Mouse (Mus musculus) gastrocnemius, postnatal 25 days (tissue): ENCODE results near the gene Mst1. TPM values are rescaled to one million over a fixed set of nuclear protein-coding genes. Genes with fewer than 3 reads are reported as not detected.

Source experiments
- DNase-seq: peaks from one replicate; pipeline ENCODE4 v3.0.0; 2022
- long read RNA-seq, 2 experiments: library from polyadenylated mRNA; stranded (forward); transcript quantifications; one replicate each; pipeline ENCODE4 v2.0.0; 2021
- total RNA-seq, 2 experiments: library from RNA; stranded (reverse); gene quantifications; 1 replicate in 1 of 2; 2 replicates in 1 of 2; pipeline ENCODE4 v1.2.3; 2021

Mst1 gene
- total RNA-seq = not detected
- long read RNA-seq, experiment 1 = 0 reads
- long read RNA-seq, experiment 2 = 0 reads

DNA sequence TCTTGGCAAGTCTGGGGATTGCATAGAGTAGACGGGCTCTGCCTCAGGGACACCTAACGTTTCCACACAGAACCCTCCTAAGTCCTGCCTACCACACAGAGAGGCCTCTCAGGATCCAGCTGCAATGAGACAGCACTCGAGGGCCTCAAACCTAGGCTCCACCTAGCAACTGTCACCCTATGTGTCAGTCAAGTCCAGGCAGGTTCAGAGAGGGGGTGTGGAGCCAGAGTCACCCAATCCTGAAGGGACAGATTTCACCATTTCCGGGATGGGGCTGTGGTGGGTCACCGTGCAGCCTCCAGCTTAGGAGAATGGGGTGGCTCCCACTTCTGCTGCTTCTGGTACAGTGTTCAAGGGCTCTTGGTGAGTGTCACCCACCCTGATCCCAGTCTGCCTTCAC, at the start of gene Mst1:
TSS of gene Mst1 (plus strand) at position 269 of the 400 bp plus-strand sequence.
- DNase-seq = no peak

DNA sequence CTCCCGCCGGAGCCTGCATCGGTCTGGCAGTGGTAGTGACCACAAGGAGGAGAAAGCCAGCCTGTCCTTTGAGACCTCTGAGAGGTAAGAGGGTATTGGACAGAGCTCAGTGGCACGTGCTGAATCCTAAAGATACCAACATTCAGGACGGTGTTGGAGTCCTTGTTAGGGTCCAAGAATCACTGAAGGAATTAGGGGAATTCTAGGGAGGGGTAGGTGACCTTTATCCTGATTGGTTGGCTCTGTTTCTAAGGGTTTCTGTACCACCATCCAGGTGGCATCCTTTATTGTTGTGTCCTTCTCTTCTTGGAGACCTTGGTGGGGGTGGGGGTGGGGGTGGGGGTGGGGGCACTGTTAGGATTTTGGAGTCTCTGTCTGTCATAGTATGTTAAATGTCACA, 48.1 kb upstream of the Mst1 start:
- DNase-seq = no peak

DNA sequence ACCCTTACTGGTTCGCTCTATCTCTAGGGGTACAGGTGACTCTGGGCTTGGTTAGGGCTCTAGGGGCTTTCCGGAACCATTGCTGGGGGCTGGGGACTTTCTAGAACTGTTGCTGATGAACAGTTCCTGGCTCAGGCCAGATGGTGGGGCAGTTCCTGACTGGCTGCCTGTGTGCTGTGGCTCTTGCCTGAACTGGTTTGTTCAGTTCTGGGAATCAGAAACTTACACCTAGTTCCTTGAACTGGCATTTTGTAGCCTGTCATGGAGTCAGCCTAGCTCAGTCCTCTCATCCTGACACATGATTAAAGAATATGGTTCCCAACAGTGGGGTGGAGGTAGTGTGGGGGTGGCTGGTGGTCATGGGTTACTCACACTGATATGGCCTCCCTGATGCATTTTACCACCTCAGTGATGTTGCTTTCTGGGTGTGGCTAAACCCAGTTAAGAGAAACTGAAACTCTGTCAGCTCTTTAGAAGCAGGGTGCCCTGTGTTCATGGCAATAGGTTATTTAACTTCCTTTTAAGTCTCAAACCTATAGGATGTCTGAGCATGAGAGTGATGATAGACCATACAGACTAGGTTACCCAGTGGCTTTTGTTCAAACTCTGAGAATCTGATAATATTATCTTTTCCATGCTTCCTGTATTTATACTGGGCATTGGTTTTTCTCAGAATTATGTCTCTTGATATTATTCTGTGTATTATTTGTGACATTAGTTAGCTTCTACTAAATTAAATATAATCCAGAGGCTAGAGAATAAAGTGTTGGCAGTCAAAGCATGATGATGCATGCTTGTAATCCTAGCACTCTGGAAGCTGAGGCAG, 44.7 kb upstream of the Mst1 start:
- no peak for DNase-seq

DNA sequence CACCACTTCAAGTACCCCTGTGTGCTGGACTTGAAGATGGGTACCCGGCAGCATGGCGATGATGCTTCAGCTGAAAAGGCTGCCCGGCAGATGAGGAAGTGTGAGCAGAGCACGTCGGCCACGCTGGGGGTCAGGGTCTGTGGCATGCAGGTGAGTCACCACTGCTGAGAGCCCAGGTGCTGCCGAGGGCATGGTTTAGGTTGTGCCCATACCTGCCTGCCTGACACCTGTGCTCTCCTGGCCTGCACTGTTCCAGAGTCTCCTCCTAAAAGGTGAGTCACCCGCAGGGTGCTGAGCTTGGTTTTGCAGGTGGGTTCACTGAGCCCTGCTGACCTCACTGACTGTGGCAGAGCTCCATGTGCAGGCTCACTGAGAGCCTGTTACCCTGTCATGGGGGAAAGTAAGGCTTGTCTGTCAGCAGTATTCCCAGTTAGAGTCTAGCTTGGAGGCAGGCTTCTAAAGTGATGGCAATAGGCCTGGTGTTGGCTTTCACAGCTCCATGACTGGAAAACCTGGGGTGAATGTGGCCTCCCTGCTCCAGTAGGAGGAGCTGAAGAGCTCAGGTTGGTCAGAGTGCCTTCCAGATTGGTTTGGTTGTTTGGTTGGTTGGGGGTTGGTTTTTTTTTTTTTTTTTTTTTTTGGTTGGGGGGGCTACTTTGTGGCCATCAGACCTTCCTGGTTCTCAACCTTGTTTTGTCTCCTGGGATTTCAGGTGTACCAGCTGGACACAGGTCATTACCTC, 35.3 kb upstream of the Mst1 start:
- DNase-seq = no peak

DNA sequence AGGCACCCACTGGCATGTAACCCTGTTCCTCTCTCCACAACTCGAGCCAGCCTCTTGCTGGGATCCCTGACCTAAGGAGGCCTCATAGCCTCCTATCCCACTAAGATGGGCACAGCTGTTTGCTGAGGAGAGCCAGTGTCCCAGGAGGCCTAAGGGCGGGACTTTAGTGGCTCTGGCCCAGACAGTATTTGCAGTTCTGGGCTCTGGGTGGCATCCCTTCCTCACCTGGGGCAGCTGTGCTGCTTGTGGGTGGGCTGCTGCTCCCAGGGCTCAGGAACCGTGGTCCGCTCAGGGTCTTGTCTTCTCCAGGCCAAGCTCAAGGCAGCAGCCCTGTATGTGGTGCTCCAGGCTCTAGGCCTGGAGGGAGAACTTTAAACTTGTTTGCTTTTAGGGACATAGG, 33.7 kb upstream of the Mst1 start:
- peak; percentile 25 for DNase-seq

DNA sequence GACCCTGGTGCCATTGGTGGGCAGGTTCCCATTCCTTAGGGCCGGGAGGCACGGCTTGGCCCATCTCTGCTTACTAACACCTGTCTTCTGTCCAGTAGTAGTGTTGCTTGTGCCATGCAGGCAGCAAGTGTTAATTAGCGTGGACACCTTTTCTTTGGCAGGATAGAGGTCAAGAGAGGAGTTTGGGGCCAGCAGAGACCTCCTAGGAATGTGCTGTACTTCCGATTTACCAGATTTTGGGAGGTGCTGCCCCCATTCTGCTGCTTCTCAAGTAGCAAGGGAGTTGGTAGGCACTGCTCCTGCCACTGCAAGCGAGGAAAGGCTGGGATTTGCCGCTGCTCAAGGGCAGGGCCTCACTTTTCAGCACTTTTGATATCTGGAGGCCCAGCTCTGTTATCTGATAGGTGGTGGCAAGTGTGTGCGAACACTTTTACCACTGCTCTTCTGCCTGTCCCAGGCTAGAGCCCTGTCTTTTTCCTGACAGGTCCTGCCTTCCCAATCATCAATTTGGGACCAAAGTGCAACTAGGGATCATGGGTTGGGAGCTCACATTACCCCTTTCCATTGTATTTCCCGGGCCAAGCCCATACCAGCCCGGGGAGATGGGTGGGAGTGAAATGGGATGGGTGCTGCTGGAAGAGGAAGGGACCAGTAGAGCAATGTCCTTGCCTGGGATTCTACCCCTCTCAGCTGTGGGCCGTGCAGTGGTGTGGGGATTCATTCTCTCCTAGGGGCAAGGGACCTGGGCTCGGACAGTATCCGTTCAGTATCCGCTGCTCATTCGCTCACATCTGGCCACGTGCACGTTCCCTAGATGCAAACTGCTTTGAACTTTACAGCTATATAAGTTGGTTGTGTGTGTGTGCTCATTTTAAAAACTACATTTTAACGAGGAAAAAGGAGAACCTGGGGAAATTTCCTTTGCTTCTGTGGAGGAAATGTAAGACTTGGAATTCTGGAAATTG, 32.4 kb upstream of the Mst1 start:
- peak; percentile 5 for DNase-seq

DNA sequence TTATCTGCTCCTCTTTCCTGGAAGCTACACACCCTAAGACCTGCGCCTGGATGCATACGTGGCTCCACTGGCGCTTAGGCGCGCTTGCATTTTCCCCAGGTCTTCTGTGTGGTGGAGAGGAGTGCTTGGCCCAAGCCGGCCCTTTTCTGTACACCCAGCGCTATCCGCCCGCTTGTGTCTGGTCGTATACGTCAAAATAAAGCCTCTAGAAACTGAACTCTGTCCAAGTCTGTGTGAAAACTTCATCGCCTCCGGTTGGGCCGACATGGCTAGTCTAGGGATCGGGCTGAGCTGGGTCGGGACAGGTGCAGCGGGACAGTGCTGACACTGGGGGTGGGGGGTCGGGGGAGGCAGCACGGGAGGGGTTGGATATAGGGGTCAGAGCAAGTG, 31.7 kb upstream of the Mst1 start:
- no peak for DNase-seq

DNA sequence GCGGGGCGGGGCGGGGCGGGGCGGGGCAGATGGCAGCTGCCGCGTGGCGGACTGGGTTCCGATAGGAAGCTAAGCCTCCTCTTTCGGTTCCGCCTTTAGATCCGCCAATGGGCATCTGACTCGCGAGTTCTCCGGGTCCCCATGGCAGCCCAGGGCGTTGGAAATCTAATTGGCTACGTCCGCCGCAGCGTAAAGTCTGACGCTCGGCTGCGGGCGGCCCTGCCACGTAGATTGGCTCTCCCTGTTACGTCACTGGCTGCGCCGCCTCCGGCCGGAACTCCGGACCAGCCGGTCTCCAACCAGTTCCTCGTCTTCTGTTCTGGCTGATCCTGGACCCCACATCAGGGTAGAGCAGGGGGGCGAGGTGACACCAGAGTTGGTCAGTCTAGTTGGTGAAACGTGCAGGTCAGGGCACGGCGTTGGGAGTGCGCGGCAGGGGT, 31.2 kb upstream of the Mst1 start, which contains the start of gene Gmppb:
TSS of gene Gmppb (plus strand) at position 227 of the 440 bp plus-strand sequence.
- DNase-seq = peak; percentile 97

DNA sequence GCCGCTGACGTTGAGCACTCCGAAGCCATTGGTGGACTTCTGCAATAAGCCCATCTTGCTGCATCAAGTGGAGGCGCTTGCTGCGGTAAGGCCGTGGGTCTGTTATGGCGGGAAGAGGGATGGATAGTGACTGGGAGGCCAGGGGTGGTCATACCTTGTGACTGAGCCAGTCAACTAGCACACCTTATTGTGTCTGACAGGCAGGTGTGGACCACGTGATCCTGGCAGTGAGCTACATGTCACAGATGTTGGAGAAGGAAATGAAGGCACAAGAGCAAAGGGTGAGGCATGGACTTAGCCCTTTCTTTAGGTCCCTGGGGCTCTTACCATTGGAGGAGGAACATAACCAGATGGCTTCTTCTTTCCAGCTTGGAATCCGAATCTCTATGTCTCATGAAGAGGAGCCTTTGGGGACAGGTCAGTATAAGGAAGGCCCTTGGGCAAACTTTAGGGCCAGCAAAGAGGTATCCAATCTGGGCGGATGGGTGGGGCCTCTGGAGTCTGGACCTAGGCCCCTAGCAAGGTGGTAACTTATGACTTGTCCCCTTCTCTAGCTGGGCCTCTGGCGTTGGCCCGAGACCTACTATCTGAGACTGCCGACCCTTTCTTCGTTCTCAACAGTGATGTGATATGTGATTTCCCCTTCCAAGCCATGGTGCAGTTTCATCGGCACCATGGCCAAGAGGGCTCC, 30.5 kb upstream of the Mst1 start:
- peak; percentile 7 for DNase-seq

DNA sequence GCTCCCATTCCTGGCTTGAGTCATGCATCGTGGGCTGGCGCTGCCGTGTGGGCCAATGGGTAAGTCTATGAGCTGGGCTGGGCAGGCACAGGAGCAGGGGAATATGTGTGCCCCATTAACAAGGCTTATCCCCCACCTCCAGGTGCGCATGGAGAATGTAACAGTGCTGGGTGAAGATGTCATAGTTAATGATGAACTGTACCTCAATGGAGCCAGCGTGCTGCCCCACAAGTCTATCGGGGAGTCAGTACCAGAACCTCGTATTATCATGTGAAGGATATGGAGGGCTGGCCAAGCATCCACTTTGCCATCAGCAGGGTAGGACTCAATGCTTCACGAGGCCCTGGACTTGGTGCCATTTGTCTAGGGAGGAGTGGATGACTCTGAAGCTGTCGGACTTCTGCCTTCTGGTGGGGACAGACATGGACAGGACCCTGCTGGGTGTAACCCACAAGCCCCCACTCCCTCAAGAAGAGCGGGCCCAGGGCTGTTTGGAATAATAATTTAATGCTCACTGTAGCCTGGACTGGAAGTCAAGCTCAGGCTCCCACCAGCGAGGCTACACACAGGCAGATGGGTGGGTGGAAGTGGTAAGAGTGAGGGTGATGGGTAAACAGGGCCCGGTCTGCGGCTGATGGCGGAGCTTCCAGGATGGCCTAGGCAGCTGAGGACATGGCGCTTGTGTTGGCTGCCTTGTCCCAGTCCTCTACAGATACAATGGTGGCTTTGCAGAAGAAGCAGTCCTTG, 28.9 kb upstream of the Mst1 start:
- peak; percentile 10 for DNase-seq

DNA sequence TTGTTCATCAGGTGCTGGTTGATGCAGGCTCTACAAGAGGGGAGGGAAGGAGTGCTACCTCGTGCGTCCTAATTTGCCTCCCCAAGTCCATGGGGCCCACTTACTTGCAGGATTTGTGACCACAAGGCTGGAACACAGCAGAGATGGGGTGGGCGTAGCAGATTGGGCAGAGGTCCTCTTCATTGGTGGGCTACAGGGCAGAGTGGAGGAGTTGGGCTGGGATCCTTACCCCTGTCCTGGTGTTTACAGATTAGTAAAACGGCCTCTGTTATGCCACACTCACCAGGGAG, 28.4 kb upstream of the Mst1 start:
- no peak for DNase-seq

DNA sequence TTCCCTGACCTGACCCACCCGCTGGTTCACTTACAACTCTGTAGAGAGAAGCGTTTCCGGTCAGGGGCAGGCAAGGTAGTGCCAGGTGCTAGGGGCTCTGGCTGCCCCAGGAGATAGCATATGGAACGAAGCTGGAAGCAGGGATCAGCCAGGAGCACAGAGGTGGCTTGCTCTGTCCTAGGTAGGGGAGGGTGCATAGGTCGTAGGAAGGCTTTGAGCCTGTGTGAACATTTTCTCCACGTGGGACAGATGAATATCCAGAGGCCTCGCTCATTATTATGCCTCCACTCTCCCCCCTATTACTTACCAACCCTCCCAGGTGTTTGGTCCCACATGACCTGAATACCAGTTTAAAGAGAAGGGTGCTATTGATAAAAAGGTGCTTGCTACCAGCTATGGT, 27.8 kb upstream of the Mst1 start:
- DNase-seq = no peak

DNA sequence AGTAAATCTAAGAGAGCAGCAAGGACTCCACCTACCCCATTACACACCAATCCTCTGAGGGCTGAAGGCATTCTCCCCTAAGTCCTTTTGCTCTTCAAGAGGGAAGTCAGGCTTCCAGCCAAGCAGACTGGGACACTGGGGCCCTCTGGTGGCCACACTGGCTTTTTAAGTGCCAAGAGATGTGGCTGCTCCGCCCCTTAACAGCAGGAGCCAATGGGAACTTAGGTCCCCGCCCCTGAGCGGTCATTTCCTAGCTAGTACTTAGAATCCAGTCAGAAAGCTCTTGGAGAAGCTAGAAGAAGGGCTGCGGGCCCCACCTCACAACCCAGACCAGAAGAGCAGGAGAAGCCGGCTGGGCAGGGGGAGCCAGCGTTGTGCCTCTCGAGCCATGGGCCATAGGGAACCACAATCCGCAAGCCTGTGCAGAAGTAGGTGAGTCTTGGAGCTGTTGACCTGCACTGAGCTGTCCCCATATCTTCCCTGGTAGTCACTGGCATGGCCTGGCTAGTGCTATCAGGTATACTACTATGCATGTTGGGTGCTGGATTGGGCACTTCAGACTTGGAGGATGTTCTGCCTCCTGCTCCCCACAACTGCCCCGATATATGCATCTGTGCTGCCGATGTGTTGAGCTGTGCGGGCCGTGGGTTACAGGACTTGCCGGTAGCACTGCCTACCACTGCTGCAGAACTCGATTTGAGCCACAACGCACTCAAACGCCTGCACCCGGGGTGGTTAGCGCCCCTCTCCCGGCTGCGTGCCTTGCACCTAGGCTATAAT, 27.2 kb upstream of the Mst1 start, which contains the start of gene Amigo3:
TSS of gene Amigo3 (plus strand) at position 275 of the 780 bp plus-strand sequence.
- peak; percentile 93 for DNase-seq

DNA sequence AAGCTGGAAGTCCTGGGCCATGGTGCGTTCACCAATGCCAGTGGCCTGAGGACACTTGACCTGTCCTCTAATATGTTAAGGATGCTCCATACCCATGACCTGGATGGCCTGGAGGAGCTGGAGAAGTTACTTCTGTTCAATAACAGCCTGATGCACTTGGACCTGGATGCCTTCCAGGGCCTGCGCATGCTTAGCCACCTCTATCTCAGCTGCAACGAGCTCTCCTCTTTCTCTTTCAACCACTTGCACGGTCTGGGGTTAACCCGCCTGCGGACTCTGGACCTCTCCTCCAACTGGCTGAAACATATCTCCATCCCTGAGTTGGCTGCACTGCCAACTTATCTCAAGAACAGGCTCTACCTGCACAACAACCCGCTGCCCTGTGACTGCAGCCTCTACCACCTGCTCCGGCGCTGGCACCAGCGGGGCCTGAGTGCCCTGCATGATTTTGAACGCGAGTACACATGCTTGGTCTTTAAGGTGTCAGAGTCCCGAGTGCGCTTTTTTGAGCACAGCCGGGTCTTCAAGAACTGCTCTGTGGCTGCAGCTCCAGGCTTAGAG, 26.5 kb upstream of the Mst1 start:
- DNase-seq = peak; percentile 16

DNA sequence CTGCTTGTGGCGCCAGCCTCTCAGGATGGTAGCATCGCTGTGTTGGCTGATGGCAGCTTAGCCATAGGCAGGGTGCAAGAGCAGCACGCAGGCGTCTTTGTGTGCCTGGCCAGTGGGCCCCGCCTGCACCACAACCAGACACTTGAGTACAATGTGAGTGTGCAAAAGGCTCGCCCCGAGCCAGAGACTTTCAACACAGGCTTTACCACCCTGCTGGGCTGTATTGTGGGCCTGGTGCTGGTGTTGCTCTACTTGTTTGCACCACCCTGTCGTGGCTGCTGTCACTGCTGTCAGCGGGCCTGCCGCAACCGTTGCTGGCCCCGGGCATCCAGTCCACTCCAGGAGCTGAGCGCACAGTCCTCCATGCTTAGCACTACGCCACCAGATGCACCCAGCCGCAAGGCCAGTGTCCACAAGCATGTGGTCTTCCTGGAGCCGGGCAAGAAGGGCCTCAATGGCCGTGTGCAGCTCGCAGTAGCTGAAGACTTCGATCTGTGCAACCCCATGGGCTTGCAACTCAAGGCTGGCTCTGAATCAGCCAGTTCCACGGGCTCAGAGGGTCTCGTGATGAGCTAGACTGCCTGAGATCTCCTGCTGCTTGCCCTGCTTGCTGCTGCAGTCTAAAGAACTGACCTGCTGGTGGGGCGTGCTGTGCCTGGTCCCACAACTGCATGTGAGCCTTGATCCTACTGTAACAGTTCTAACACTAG, 25.8 kb upstream of the Mst1 start:
- no peak for DNase-seq

DNA sequence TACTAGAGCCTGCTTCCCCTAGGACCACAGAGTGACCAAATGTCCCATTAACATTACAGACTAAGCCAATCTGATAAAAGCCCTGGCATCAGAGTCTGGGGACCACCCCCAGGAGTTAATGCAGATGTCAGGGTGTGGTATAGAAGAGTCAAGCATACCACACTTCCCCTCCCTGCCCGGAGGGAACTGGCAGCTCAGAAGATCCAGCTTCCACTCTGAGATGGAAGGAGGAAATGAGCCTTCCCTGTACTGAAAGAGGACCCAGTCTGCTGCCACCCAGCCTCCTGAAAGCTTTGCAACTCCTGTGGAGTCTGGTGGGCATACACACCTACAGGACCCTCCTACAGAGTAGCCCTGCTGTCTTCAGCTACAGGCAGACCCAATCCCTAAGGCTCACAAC, 25.2 kb upstream of the Mst1 start:
- no peak for DNase-seq

DNA sequence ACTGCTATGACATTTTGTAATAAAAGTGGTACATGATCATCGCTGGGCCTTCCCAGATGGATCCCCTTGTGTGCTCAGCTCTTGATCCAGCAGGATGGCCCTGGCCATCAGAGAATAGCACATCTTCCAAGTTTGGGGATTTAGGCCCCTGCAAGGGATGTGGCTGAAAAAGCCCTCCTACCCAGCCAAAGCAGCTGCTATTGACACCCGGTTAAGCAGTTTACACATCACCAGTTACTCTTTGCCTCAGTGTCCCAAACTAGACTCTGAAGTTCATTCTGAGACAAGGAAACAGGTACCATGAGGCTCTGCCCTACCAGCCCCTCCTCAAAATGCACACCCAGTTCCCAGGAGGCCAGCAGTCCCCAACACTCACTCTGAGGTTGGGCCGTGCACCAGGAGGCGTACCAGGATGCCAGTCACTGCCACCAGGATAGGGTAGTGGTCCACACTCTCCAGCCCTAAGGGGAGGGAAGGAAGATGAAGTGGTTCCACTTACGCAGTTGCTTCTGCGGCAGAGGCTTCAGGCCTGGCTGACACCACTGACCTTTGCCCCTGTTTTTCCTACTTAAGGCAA, 24.5 kb upstream of the Mst1 start:
- DNase-seq = no peak

DNA sequence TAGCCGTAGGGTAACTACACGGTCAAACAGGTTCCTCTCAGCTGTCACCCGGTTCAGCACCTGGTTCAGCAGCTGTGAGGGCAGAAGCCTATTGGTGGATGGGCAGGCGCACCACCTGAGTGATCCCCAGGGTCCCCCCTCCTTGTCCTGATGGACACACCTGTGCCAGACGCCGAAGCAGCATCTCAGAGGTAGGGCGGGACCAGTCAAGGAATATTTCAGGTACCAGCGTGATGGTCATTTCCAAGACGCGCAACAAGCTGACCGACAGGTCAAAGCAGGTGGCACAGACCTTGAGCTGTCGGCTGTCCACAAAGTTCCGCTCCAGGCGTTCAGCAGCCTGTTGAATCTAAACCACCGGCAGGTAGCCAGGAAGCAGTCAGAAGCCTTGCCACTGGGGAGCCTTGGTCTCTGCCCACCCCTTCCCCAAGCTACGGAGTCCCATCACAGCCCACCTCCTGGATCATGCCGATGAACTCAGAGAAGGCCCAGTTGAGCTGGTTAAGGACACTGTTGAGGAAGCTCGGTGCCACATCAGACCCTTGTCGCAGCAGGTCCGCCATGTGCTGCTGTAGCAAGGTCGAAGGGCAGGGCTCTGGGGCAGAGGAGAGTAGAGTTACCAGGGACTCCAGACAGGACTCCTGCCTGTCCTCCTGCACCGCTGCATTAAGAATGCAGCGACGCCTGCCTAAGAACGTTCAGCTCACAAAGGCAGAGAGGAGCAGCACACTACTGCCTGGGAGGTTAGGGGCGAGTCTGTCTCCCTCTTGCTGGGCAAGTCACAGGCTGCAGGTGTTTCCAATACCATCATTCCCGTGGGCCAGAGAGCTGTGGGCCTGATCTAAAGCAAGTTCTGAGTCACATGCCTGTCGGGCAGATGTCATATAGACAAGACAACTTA, 23.6 kb upstream of the Mst1 start:
- peak; percentile 22 for DNase-seq
